Mouse (Mus musculus): ENCODE measurements at regions not wholly inside any gene's neighbourhood (a gene's known extent, or its start where the extent isn't known, plus 50 kb on each side); places are given as distances from the start of the nearest gene placed in this dataset.

- DNase-seq (ENCODE audit: low read depth, low spot score), result no peak
These were observed 856.0 kb upstream of the Nectin3 start for GRCm38 (mm10) chr16:47354279-47354678.

DNA sequence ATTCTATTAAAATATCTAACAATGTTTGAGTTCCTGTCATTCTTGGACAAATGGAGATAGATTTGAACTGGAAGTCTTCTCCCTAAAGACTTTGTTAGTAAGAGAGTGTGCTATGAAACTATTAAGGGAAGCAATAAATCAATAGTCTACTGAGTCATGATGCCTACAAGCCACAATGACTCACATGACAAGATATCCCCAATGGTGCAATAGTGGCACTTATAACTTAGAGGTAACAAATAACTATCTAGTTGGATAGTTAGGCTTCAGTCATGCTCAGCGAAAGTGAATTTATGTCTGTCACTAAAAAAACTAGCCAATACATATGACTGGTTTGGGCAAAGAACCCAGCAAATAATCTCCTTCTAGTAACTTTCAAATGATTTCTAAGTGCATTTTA lies 889.1 kb upstream of the Dppa4 start:
- no peak for DNase-seq (ENCODE audit: low read depth, low spot score)

DNA sequence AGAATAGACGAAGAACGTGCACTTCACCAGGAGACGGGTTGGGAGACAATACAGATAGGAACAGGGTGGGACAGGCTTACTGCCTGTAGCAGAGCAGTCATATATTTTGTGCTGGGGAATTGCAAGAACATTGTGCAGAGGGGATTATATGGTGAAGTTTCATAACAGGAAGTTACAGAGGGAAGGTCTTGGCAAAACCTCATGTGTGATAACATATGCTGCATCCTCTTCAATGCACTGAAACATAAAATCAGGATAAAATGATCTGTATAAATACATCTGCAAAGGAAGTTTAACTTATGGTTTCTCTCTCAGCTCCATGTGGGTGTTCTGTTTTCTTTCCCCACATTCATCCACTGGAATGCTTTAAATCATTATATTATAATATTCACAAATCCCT lies 876.5 kb upstream of the Dppa4 start:
- DNase-seq (ENCODE audit: low read depth, low spot score), result peak; percentile 35

DNA sequence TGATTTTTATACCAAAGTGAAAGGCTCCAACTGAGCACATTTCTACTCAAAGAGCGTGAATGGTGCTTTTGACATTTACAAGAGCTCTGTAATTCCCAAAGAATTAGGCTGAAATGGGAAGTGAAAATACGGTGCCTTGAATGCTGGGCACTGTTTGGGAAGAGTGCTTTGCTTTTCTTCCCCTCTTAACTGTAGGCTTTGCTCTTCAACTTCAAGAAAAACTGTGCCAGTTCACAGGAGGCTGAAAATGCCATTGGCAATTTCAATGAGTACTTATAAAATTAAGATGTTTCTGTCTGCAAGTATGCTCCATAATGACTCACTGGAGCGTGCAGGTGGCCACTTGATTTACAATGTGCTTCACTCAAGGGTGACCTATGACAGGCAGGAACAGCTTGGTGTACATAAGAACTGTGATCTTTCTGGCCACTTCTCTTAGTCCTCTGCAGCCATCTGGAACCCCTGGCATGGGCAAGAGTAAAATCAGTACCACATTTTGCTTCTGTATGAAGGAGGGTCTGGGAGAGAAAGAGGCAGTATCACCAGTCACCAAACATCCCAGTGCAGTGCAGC lies 864.8 kb upstream of the Dppa4 start:
- no peak for DNase-seq (ENCODE audit: low read depth, low spot score)

GRCm38 (mm10) chr16:47445083-47445482 lies 838.5 kb upstream of the Dppa4 start:
- DNase-seq (ENCODE audit: low read depth, low spot score), result peak; percentile 40

DNA sequence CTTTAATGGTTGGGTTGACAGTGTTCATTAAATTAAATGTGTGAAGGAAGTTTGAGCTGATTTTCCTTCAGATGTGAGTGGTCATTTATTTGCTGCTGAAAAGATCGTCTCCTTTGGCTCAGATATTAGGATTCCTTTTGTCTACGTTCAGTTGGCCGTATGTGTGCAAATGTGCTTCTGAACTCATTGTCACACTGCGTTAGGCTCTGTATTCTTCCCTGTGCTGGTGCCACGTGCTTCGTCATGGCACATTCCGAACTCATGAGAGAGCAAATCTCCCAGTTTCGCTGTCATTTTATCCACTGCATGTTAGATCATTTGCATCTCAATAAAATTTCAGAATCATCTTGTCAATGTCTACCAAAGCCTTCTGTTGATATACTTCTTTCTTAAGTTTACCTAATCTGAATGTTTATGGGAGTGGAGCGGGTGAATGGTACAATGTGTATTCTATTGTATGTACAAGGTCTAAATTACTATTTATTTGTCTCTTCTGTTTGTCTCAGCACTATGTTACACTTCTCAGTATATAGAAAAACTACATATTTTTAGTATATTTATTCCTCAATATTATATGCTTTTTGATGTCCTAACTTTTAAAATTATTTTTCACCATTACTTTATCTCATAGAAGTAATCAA lies 808.0 kb upstream of the Dppa4 start:
- no peak for DNase-seq (ENCODE audit: low read depth, low spot score)

DNA sequence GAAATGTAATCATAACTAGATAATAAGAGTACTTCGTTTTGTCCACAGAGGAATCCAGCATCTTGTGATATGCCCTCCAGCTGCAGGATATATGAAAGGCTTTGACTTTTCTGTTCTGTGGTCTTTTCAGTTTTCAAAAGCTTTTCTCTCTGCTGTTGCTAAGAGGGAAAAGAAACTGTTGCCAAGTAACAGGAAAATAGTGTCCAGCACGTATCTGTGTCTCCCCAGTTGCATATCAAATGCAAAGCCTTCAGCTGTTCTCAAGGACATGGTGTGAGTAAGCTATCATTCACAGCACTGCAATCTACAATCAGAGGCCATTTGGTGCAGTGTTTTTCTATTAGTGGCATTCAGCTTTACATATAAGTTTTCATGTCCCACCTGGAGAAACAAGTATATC lies 801.5 kb upstream of the Dppa4 start:
- no peak for DNase-seq (ENCODE audit: low read depth, low spot score)

- peak; percentile 52 for DNase-seq (ENCODE audit: low read depth, low spot score)
These were observed 795.0 kb upstream of the Dppa4 start for GRCm38 (mm10) chr16:47488525-47488924.

GRCm38 (mm10) chr16:47525857-47526256 lies 757.7 kb upstream of the Dppa4 start:
- peak; percentile 29 for DNase-seq (ENCODE audit: low read depth, low spot score)

- DNase-seq (ENCODE audit: low read depth, low spot score), result no peak
These were observed 756.9 kb upstream of the Dppa4 start for GRCm38 (mm10) chr16:47526613-47527012.

DNA sequence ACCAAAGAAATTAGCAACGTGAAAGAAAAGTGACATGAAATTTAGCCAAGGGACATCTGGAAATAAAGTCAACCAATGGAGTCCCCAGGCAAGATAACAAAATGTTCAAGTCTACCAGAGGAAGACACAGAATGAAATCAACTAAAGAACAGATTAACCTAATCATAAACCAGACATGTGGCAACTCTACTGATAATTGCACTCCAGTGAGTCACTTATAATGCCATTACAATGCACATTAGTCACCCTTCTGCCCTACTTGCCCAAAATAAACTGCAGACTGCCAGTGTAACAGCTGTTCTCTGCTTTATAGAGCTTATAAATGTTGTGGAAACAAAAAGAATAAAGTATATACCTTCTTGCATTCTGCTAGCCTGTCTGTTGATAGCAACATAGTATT lies 747.0 kb upstream of the Dppa4 start:
- no peak for DNase-seq (ENCODE audit: low read depth, low spot score)

GRCm38 (mm10) chr16:47551101-47551500 lies 732.4 kb upstream of the Dppa4 start:
- no peak for DNase-seq (ENCODE audit: low read depth, low spot score)

GRCm38 (mm10) chr16:47568051-47568450 lies 715.5 kb upstream of the Dppa4 start:
- DNase-seq (ENCODE audit: low read depth, low spot score), result no peak

- DNase-seq (ENCODE audit: low read depth, low spot score), result no peak
These were observed 684.1 kb upstream of the Dppa4 start for GRCm38 (mm10) chr16:47599476-47599875.
